Mouse (Mus musculus) activated CD4-positive, CD25-positive, alpha-beta regulatory T cell, adult 9 weeks (primary cell): ENCODE measurements around the gene Nprl2. TPM values are rescaled to one million over a fixed set of nuclear protein-coding genes. Genes with fewer than 3 reads are reported as not detected.

ENCODE experiments used
- polyA plus RNA-seq: library from polyadenylated mRNA; unstranded; fragments of 100-300 nt; shearing (Covaris generic); gene quantifications from one replicate; pipeline ENCODE4 v1.2.1, GENCODE M21; 2017

Gene Nprl2
- polyA plus RNA-seq, result 64.2 TPM

GRCm38 (mm10) chr9:107541474-107542351, at the start of gene Nprl2, which contains the start of gene Cyb561d2:
Nprl2 (plus strand) TSS chr9:107542226.
Cyb561d2 (minus strand) TSS chr9:107542193.

GRCm38 (mm10) chr9:107533791-107534407, 8.1 kb upstream of the Nprl2 start, which contains the start of gene Tmem115:
Tmem115 (plus strand) TSS chr9:107533945.

GRCm38 (mm10) chr9:107547026-107547425, 5.0 kb downstream of the Nprl2 start, which contains the start of gene Zmynd10:
Zmynd10 (plus strand) TSS chr9:107547298.

GRCm38 (mm10) chr9:107551117-107551889, 9.3 kb downstream of the Nprl2 start, which contains the start of gene Rassf1:
Rassf1 (plus strand) TSS chr9:107551555.

GRCm38 (mm10) chr9:107563029-107563581, 21.1 kb downstream of the Nprl2 start, which contains the start of gene Tusc2:
Tusc2 (plus strand) TSS chr9:107563255.

GRCm38 (mm10) chr9:107567702-107568319, 25.8 kb downstream of the Nprl2 start, which contains the start of gene Hyal2:
Hyal2 (plus strand) TSS chr9:107567945.

GRCm38 (mm10) chr9:107576357-107577107, 34.5 kb downstream of the Nprl2 start, which contains the start of gene Hyal1:
Hyal1 (plus strand) TSS chr9:107576927.

GRCm38 (mm10) chr9:107578587-107578986, 36.6 kb downstream of the Nprl2 start, which contains the start of gene Naa80:
Naa80 (plus strand) TSS chr9:107578887.

GRCm38 (mm10) chr9:107580501-107581317, 38.7 kb downstream of the Nprl2 start, which contains the start of gene Hyal3:
Hyal3 (plus strand) TSS chr9:107580818.

GRCm38 (mm10) chr9:107586974-107587832, 45.2 kb downstream of the Nprl2 start, which contains the start of gene Ifrd2:
Ifrd2 (plus strand) TSS chr9:107587642.

Other genes with a start within 250 kb of the Nprl2 start
- 255 TPM for gene Cish, start 246.2 kb upstream of the Nprl2 start, polyA plus RNA-seq
- gene Hemk1, start 203.9 kb upstream of the Nprl2 start, polyA plus RNA-seq, result 33.8 TPM
- 2.6 TPM for gene 6430571L13Rik, start 201.6 kb upstream of the Nprl2 start, polyA plus RNA-seq
- 1.0 TPM for gene Cacna2d2, start 142.6 kb upstream of the Nprl2 start, polyA plus RNA-seq
- gene Tmem115, start 8.3 kb upstream of the Nprl2 start, polyA plus RNA-seq, result 54.4 TPM
- gene Cyb561d2, start within 50 bp of the Nprl2 start, polyA plus RNA-seq, result 66.6 TPM
- gene Zmynd10, start 5.1 kb downstream of the Nprl2 start, polyA plus RNA-seq, result 3.3 TPM
- gene Rassf1, start 9.3 kb downstream of the Nprl2 start, polyA plus RNA-seq, result 88.1 TPM
- 9.4 TPM for gene Tusc2, start 21.0 kb downstream of the Nprl2 start, polyA plus RNA-seq
- 16.6 TPM for gene Hyal2, start 25.7 kb downstream of the Nprl2 start, polyA plus RNA-seq
- gene Hyal1, start 34.7 kb downstream of the Nprl2 start, polyA plus RNA-seq, result 6.5 TPM
- gene Naa80, start 36.7 kb downstream of the Nprl2 start, polyA plus RNA-seq, result 23.5 TPM
- 0.65 TPM for gene Hyal3, start 38.6 kb downstream of the Nprl2 start, polyA plus RNA-seq
- gene Ifrd2, start 45.4 kb downstream of the Nprl2 start, polyA plus RNA-seq, result 23.7 TPM
- gene Sema3b, start 67.0 kb downstream of the Nprl2 start, polyA plus RNA-seq, result not detected
- gene Gnai2, start 93.1 kb downstream of the Nprl2 start, polyA plus RNA-seq, result 271 TPM
- not detected for gene Slc38a3, start 127.3 kb downstream of the Nprl2 start, polyA plus RNA-seq
- 0.50 TPM for gene Gnat1, start 137.5 kb downstream of the Nprl2 start, polyA plus RNA-seq
- not detected for gene Sema3f, start 168.2 kb downstream of the Nprl2 start, polyA plus RNA-seq
- 359 TPM for gene Rbm5, start 228.8 kb downstream of the Nprl2 start, polyA plus RNA-seq